Comparison of ENCODE assay signal across 7 mouse cellular contexts in the genomic region with DNA sequence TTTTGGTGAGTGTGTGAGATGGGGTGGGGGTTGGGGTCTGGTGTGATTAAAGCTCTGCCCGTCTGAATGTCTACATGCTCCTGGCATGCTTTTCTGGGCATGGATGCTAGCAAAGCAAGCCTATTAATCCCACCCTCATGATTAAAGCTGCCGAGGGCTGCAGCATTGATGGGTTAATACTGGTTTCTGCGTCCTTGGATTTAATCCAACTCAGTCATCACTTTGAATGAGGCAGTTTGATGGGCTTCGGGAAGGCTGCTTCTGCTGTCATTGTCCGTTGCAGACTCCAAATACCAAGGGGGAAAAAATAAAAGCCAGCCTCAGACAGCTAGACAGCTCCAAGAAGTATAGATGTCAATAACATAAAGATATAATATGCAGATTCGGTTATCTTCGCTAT.
DNase-seq lines count a peak whose midpoint lies in the region; ATAC-seq and TF ChIP-seq lines count a peak whose summit lies in the region.

No protein-coding gene starts in this region.

- DNase-seq in left cerebral cortex, postnatal 4 days: peak; percentile 57
- no peak for DNase-seq in left cerebral cortex, adult 11 months (ENCODE audit: low spot score)
- peak; percentile 11 for DNase-seq in embryonic facial prominence, embryonic 11.5 days (ENCODE audit: low spot score)
- peak; percentile 79 for DNase-seq in forebrain, postnatal 0 days
- no peak for DNase-seq in ovary, adult 18-20 months (ENCODE audit: low spot score)
- no peak for DNase-seq in gastrocnemius, postnatal 4 days (ENCODE audit: low spot score in 2 of 2)

- no peak overlapping the region for H3K9ac ChIP-seq in embryonic facial prominence, embryonic 11.5 days (replicated peaks; ENCODE audit: low read length)
- peak overlapping the region; percentile 32; the same call in 1 of the 2 replicates for H3K9ac ChIP-seq in forebrain, postnatal 0 days
- no peak overlapping the region for H3K9ac ChIP-seq in neural tube, embryonic 14.5 days (replicated peaks; ENCODE audit: low read depth, low read length)

- H3K27me3 ChIP-seq in embryonic facial prominence, embryonic 11.5 days (ENCODE audit: control insufficient read depth, insufficient read depth, low read length): no peaks in the 10 kb centered on the region
- no peaks in the 10 kb centered on the region for H3K27me3 ChIP-seq in forebrain, postnatal 0 days (ENCODE audit: insufficient read depth, low read length)
- no peaks in the 10 kb centered on the region for H3K27me3 ChIP-seq in neural tube, embryonic 14.5 days (ENCODE audit: control insufficient read depth, insufficient read depth, low read length)

- ATAC-seq in embryonic facial prominence, embryonic 11.5 days (replicated peaks; ENCODE audit: insufficient number of reproducible peaks, low FRiP score, low TSS enrichment, low read depth): no peak
- peak; percentile 76 for ATAC-seq in forebrain, postnatal 0 days
- ATAC-seq in neural tube, embryonic 14.5 days (ENCODE audit: low read depth): peak; percentile 63; the same call in 1 of the 2 replicates

- WGBS in embryonic facial prominence, embryonic 11.5 days: 46% methylated on average over 7 of the region's 7 CpGs
- WGBS in forebrain, postnatal 0 days: 10% methylated on average over 7 of the region's 7 CpGs
- 22% methylated on average over 7 of the region's 7 CpGs for WGBS in neural tube, embryonic 14.5 days

- H3K4me1 ChIP-seq in embryonic facial prominence, embryonic 11.5 days (ENCODE audit: control insufficient read depth, insufficient read depth, low read length): no peaks in the 10 kb centered on the region
- H3K4me1 ChIP-seq in forebrain, postnatal 0 days (ENCODE audit: insufficient read depth): peaks cover 18% of the 10 kb centered on the region
- H3K4me1 ChIP-seq in neural tube, embryonic 14.5 days (ENCODE audit: control insufficient read depth, insufficient read depth, low read length): peaks cover 12% of the 10 kb centered on the region; the same call in 1 of the 2 replicates

- no peak for TF ChIP-seq CTCF in forebrain, postnatal 0 days (IDR thresholded peaks at IDR 0.05; ENCODE audit: low read depth)

- intact Hi-C loops in left cerebral cortex, postnatal 4 days (cut with DNase I): loop anchor here (10.0 kb wide), 1 partner anchor 1024 kb away; the partner anchor contains the start of gene Epha4

- H3K9me3 ChIP-seq in embryonic facial prominence, embryonic 11.5 days (replicated peaks; ENCODE audit: control insufficient read depth, low read length): no peaks in the 10 kb centered on the region
- H3K9me3 ChIP-seq in forebrain, postnatal 0 days (ENCODE audit: low read length): no peaks in the 10 kb centered on the region
- no peaks in the 10 kb centered on the region for H3K9me3 ChIP-seq in neural tube, embryonic 14.5 days (ENCODE audit: control insufficient read depth, low read length)

- H3K36me3 ChIP-seq in embryonic facial prominence, embryonic 11.5 days (replicated peaks; ENCODE audit: control insufficient read depth, insufficient read depth, low read depth, low read length): no peaks in the 10 kb centered on the region
- H3K36me3 ChIP-seq in forebrain, postnatal 0 days (ENCODE audit: insufficient read depth): no peaks in the 10 kb centered on the region
- no peaks in the 10 kb centered on the region for H3K36me3 ChIP-seq in neural tube, embryonic 14.5 days (ENCODE audit: control insufficient read depth, insufficient read depth, low read length)

- H3K27ac ChIP-seq in embryonic facial prominence, embryonic 11.5 days (replicated peaks; ENCODE audit: low read depth, low read length): no peak overlapping the region
- H3K27ac ChIP-seq in forebrain, postnatal 0 days (ENCODE audit: low read depth, low read length): peak overlapping the region; percentile 75
- H3K27ac ChIP-seq in neural tube, embryonic 14.5 days (ENCODE audit: low read depth, low read length): peak overlapping the region; percentile 16; the same call in 1 of the 2 replicates

- no peak overlapping the region for H3K4me3 ChIP-seq in embryonic facial prominence, embryonic 11.5 days (ENCODE audit: low read depth, low read length)
- H3K4me3 ChIP-seq in forebrain, postnatal 0 days (ENCODE audit: low read depth, low read length): 0 out of 2 replicates have a peak overlapping the region, but pooled peaks have one; percentile 4
- H3K4me3 ChIP-seq in neural tube, embryonic 14.5 days (ENCODE audit: low read depth, low read length): no peak overlapping the region

- no peak overlapping the region for H3K4me2 ChIP-seq in embryonic facial prominence, embryonic 11.5 days (ENCODE audit: low read depth, low read length)
- peak overlapping the region; percentile 32 for H3K4me2 ChIP-seq in forebrain, postnatal 0 days (ENCODE audit: low read depth)
- H3K4me2 ChIP-seq in neural tube, embryonic 14.5 days (ENCODE audit: low read depth, low read length): 0 out of 2 replicates have a peak overlapping the region, but pooled peaks have one; percentile 9

Comparison
In these comparisons a context has a peak if more than half of its experiments do, and no peak if none do; other contexts are left out.
1. DNase-seq: peak in left cerebral cortex, postnatal 4 days (single experiment), embryonic facial prominence, embryonic 11.5 days (single experiment) and forebrain, postnatal 0 days (single experiment); none in left cerebral cortex, adult 11 months (single experiment), ovary, adult 18-20 months (single experiment) and gastrocnemius, postnatal 4 days (0 of 2).